Mouse (Mus musculus) thymus, postnatal 4 days (tissue): ENCODE measurements around the gene Gpr152.

Source experiments
- DNase-seq: peaks from one replicate; pipeline ENCODE4 v3.0.0; 2021

Gene Gpr152

GRCm38 (mm10) chr19:4139446-4139845 is at the start of gene Gpr152:
Gpr152 (plus strand) TSS chr19:4139787.
- no peak for DNase-seq

- no peak for DNase-seq
Observed at GRCm38 (mm10) chr19:4090446-4090845, 49.1 kb upstream of the Gpr152 start.

- no peak for DNase-seq
Observed at GRCm38 (mm10) chr19:4091383-4091782, 48.2 kb upstream of the Gpr152 start.

GRCm38 (mm10) chr19:4092750-4093149 is 46.8 kb upstream of the Gpr152 start:
- no peak for DNase-seq

GRCm38 (mm10) chr19:4093772-4094171 is 45.8 kb upstream of the Gpr152 start:
- DNase-seq = no peak

- no peak for DNase-seq
Observed at GRCm38 (mm10) chr19:4094348-4094747, 45.2 kb upstream of the Gpr152 start.

- DNase-seq = no peak
Observed at GRCm38 (mm10) chr19:4094774-4095303, 44.7 kb upstream of the Gpr152 start.

- no peak for DNase-seq
Observed at GRCm38 (mm10) chr19:4095802-4096201, 43.8 kb upstream of the Gpr152 start.

- DNase-seq = peak; percentile 98
Observed at GRCm38 (mm10) chr19:4096642-4097440, 42.7 kb upstream of the Gpr152 start, which contains the start of gene Cdk2ap2. Cdk2ap2 (plus strand) TSS chr19:4097182.

GRCm38 (mm10) chr19:4097441-4097825 is 42.2 kb upstream of the Gpr152 start:
- peak; percentile 77 for DNase-seq

GRCm38 (mm10) chr19:4098426-4098825 is 41.2 kb upstream of the Gpr152 start:
- DNase-seq = no peak

GRCm38 (mm10) chr19:4099056-4099455 is 40.5 kb upstream of the Gpr152 start:
- peak; percentile 98 for DNase-seq

GRCm38 (mm10) chr19:4099837-4100717 is 39.5 kb upstream of the Gpr152 start, which contains the start of gene Pitpnm1:
Pitpnm1 (plus strand) TSS chr19:4099998.
- DNase-seq = peak; percentile 88

GRCm38 (mm10) chr19:4100718-4101261 is 38.8 kb upstream of the Gpr152 start:
- peak; percentile 82 for DNase-seq

GRCm38 (mm10) chr19:4101466-4101865 is 38.1 kb upstream of the Gpr152 start:
- DNase-seq = no peak

- DNase-seq = no peak
Observed at GRCm38 (mm10) chr19:4102049-4102448, 37.5 kb upstream of the Gpr152 start.

- no peak for DNase-seq
Observed at GRCm38 (mm10) chr19:4102626-4103025, 37.0 kb upstream of the Gpr152 start.

- no peak for DNase-seq
Observed at GRCm38 (mm10) chr19:4103294-4103693, 36.3 kb upstream of the Gpr152 start.

- peak; percentile 51 for DNase-seq
Observed at GRCm38 (mm10) chr19:4103792-4104191, 35.8 kb upstream of the Gpr152 start.

- no peak for DNase-seq
Observed at GRCm38 (mm10) chr19:4104675-4105194, 34.9 kb upstream of the Gpr152 start.

GRCm38 (mm10) chr19:4106654-4107053 is 32.9 kb upstream of the Gpr152 start:
- DNase-seq = no peak

GRCm38 (mm10) chr19:4108535-4108934 is 31.1 kb upstream of the Gpr152 start:
- no peak for DNase-seq
